Mouse (Mus musculus) embryonic facial prominence, embryonic 15.5 days (tissue): ENCODE data around the gene Kif16b. TPM values are rescaled to one million over a fixed set of nuclear protein-coding genes. Genes with fewer than 3 reads are reported as not detected.

Experiments
- ATAC-seq: fragments of 200-750 bp; cut with Nextera tagmentation; 2 replicates; pipeline ENCODE4 v1.8.0; 2017; ENCODE audit warnings: low read depth, moderate TSS enrichment; ENCODE audit not compliant: insufficient number of reproducible peaks, low FRiP score, low TSS enrichment
- H3K27ac ChIP-seq: fragments of 300-500 bp; sonication (generic); replicated peaks from 2 replicates; pipeline ENCODE4 v1.5.1; 2015; ENCODE audit warnings: mild to moderate bottlenecking, inconsistent platforms
- H3K27me3 ChIP-seq: fragments of 300-500 bp; sonication (generic); 2 replicates; pipeline ENCODE4 v1.6.1; 2015; ENCODE audit warnings: inconsistent platforms
- H3K36me3 ChIP-seq: fragments of 300-500 bp; sonication (generic); 2 replicates; pipeline ENCODE4 v1.6.1; 2015; ENCODE audit warnings: mild to moderate bottlenecking, inconsistent platforms
- H3K4me1 ChIP-seq: fragments of 300-500 bp; sonication (generic); 2 replicates; pipeline ENCODE4 v1.6.1; 2015; ENCODE audit warnings: inconsistent platforms
- H3K4me2 ChIP-seq: fragments of 300-500 bp; sonication (generic); replicated peaks from 2 replicates; pipeline ENCODE4 v1.6.1; 2015; ENCODE audit warnings: mild to moderate bottlenecking, inconsistent platforms
- H3K4me3 ChIP-seq: fragments of 300-500 bp; sonication (generic); replicated peaks from 2 replicates; pipeline ENCODE4 v1.5.1; 2015; ENCODE audit warnings: mild to moderate bottlenecking, inconsistent platforms
- H3K9ac ChIP-seq: fragments of 300-500 bp; sonication (generic); 2 replicates; pipeline ENCODE4 v1.6.1; 2015; ENCODE audit warnings: inconsistent platforms
- H3K9me3 ChIP-seq: fragments of 300-500 bp; sonication (generic); replicated peaks from 2 replicates; pipeline ENCODE4 v1.6.1; 2016; ENCODE audit warnings: inconsistent platforms
- WGBS: fragments of 180-500 bp; shearing (Covaris S2); methylation state at CpG from one replicate; pipeline ENCODE4 v1.1.7; 2015; 5-methylcytosine and 5-hydroxymethylcytosine counted together
- polyA plus RNA-seq: library from polyadenylated mRNA; unstranded; fragments of >200 nt; fragmentation: Nextera tagmentation; extraction: Ambion mirVana; gene quantifications from 2 replicates; pipeline ENCODE4 v1.2.1, GENCODE M21; 2015

Gene Kif16b
- polyA plus RNA-seq, 1 experiment from 2014 or later, result 10.9 TPM

DNA sequence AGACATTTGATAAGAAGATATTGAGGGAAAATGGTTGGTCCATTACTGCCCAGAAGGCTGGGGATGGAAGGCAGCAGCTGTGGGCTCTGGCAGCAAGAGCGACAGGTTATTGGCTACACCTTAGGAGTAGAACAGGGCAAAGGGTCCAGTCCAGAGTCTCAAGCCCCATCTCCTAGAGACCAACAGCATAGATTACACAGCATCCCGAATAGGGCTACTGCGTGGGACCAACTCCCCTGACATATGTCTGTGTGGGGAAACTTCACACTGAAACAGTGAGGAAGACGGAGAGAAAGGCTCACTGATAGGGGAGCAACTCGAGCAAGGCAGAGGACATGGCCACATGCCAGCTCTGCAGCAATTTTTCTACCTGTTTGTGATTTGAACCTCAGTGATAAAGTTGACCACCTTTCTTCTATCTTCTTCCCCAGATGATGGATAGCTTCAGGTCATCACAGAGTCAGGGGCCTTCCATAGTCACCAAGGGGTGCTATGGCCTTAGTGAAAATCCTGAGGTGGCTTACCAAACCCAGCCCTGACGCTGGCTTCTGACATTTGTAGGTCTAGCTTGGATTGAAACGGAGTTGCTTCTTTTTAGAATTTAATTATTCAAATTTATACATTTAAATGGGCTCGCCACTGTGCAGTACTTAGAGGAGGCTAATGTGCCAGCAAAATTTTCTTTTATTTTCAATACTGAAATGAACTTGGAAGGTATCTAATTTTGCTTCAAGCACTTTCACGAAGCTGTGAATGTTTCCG is 170.1 kb downstream of the Kif16b start:
- 59% methylated on average over 10 of the region's 10 CpGs for WGBS
- Histone ChIP-seq H3K4me1 (peaks cover 19% of the 10 kb centered on the region), H3K4me3 (no peak overlapping the region), H3K27ac (peak overlapping the region; percentile 23; the same call in 1 of the 2 replicates), H3K36me3 (no peaks in the 10 kb centered on the region), H3K9ac (no peak overlapping the region), H3K27me3 (no peaks in the 10 kb centered on the region), H3K9me3 (no peaks in the 10 kb centered on the region), H3K4me2 (no peak overlapping the region)
- ATAC-seq, result no peak

DNA sequence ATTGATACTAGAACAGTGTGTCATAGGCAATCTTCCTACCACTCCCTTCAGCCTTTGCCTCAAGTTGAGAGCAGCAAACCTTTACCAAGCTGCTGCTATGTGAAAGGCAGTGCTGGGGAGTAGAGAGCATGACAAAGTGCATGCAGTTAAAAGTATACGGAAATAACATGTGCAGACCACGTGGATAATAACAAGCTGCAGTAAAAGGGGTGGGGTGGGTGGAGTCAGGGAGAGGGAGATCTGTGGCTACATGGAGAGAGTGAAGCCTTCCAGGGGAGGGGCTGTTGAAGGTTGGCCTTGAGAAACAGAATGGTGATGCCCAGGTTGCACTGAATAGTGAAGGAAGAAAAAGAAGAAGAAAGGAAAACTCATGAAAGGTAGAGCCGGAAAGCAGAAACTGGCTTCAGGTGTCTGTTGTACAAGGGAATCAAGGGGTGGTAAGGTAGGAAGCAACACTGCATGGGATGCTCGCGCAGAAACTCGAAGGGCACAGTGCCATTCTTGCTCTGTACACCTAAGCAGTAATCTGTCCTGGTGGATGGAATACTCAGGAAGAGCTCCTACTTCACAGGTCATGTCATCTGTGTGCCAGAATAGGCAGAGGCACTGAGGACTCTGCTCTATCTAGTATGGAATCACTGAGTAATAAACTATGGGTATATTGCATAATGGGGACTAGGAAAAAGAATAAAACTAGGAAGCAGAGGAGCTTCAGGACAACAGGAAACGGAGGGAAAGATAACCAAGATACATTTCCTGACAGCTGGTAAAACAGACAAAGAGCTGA is 176.9 kb downstream of the Kif16b start:
- H3K27me3 ChIP-seq, result no peaks in the 10 kb centered on the region
- no peaks in the 10 kb centered on the region for H3K36me3 ChIP-seq
- no peak overlapping the region for H3K4me2 ChIP-seq
- no peak overlapping the region for H3K4me3 ChIP-seq
- no peak overlapping the region for H3K9ac ChIP-seq
- 74% methylated on average over 7 of the region's 7 CpGs for WGBS
- H3K4me1 ChIP-seq, result 0 out of 2 replicates have a peak, but pooled peaks cover 4% of the 10 kb centered on the region
- ATAC-seq, result no peak
- H3K27ac ChIP-seq, result no peak overlapping the region
- H3K9me3 ChIP-seq, result no peaks in the 10 kb centered on the region

DNA sequence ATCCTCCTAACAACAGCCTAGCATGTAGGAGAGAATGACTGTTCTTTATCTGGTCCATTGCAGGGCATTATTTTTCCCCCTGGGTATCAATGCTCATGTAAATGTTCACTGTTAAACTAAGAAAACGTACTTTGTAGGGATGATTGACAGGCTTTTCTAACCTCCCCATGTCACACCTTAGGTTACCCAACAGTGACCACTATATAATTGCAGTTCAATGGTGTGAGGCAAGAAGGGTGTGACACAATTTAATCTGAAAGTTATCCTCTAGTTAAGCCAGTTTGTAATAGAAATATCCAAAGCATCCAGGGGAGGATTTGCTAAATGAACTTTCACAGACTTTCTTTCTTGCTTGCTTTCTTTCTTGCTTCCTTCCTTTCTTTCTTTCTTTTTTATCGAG is 181.2 kb downstream of the Kif16b start:
- no peak overlapping the region for H3K4me2 ChIP-seq
- no peaks in the 10 kb centered on the region for H3K9me3 ChIP-seq
- no peak overlapping the region for H3K4me3 ChIP-seq
- H3K27ac ChIP-seq, result no peak overlapping the region
- H3K27me3 ChIP-seq, result no peaks in the 10 kb centered on the region
- no peaks in the 10 kb centered on the region for H3K36me3 ChIP-seq
- H3K4me1 ChIP-seq, result 0 out of 2 replicates have a peak, but pooled peaks cover 4% of the 10 kb centered on the region
- ATAC-seq, result no peak
- H3K9ac ChIP-seq, result no peak overlapping the region
- WGBS, result 78% methylated on average over 2 of the region's 2 CpGs

DNA sequence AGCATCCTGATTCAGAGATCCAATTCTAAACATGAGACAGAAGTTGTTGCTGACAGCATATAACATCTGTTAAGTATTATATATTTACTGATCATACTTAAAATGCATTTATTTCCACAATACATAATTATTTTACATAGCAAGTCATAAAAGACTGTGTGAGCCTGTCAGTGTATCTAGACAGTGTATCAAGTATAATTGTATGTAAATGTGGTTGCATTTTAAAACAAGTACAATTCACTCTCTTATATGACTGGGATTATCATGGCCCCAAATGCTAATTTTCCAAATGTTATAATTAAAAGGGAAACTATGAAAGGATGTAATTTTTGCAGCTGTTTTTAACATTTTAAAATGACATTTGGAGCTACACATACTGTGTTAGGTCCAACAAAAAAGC is 182.3 kb downstream of the Kif16b start:
- no peaks in the 10 kb centered on the region for H3K9me3 ChIP-seq

DNA sequence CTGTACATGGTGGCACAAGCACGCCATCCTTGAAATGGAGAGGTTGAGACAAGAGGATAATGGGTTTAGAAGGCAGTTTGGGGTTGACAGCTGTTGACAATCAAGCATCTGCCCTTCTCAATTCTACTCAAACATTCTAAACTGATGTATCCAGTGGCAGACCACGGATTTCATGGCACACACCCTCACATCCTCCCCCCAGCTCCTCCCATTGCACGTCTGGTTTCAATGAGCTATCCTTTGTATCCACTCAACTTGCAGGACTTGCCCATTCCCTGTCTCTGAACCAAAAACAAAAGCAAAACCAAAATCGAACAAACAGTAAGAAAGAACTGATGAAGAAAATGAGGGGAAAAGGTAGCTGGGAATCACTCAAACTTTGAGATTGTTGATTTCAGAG is 183.7 kb downstream of the Kif16b start:
- H3K4me1 ChIP-seq, result no peaks in the 10 kb centered on the region
- no peak overlapping the region for H3K27ac ChIP-seq
- 31% methylated on average over 4 of the region's 4 CpGs for WGBS
- no peaks in the 10 kb centered on the region for H3K27me3 ChIP-seq
- H3K4me2 ChIP-seq, result no peak overlapping the region
- no peak overlapping the region for H3K9ac ChIP-seq
- H3K36me3 ChIP-seq, result no peaks in the 10 kb centered on the region; the same call in 1 of the 2 replicates
- ATAC-seq, result no peak
- no peaks in the 10 kb centered on the region for H3K9me3 ChIP-seq
- no peak overlapping the region for H3K4me3 ChIP-seq

More for the DNA sequence above, 182.3 kb downstream of the Kif16b start:
- no peak overlapping the region for H3K4me2 ChIP-seq
- no peaks in the 10 kb centered on the region for H3K27me3 ChIP-seq
- H3K4me1 ChIP-seq, result 0 out of 2 replicates have a peak, but pooled peaks cover 2% of the 10 kb centered on the region
- ATAC-seq, result no peak
- H3K9ac ChIP-seq, result no peak overlapping the region
- H3K4me3 ChIP-seq, result no peak overlapping the region
- no peaks in the 10 kb centered on the region for H3K36me3 ChIP-seq
- H3K27ac ChIP-seq, result no peak overlapping the region

DNA sequence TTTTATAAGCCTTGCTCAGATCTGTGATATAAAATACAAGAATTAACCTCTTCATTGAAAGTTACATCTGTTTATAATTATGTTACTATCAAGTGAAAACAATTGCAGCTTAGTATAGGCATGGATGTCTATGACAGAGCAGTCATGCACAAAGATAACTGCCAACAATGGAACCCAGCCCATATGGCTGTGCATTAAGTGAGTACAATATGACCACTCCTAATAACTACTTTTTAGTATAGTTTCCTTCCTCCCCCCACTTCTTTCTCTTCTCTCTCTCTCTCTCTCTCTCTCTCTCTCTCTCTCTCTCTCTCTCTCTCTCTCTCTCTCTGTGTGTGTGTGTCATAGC is 185.4 kb downstream of the Kif16b start:
- no peak for ATAC-seq
- H3K9ac ChIP-seq, result no peak overlapping the region
- H3K27ac ChIP-seq, result no peak overlapping the region
- H3K4me2 ChIP-seq, result no peak overlapping the region
- peaks cover 7% of the 10 kb centered on the region for H3K36me3 ChIP-seq
- H3K9me3 ChIP-seq, result no peaks in the 10 kb centered on the region
- H3K27me3 ChIP-seq, result no peaks in the 10 kb centered on the region
- no peaks in the 10 kb centered on the region for H3K4me1 ChIP-seq
- H3K4me3 ChIP-seq, result no peak overlapping the region

DNA sequence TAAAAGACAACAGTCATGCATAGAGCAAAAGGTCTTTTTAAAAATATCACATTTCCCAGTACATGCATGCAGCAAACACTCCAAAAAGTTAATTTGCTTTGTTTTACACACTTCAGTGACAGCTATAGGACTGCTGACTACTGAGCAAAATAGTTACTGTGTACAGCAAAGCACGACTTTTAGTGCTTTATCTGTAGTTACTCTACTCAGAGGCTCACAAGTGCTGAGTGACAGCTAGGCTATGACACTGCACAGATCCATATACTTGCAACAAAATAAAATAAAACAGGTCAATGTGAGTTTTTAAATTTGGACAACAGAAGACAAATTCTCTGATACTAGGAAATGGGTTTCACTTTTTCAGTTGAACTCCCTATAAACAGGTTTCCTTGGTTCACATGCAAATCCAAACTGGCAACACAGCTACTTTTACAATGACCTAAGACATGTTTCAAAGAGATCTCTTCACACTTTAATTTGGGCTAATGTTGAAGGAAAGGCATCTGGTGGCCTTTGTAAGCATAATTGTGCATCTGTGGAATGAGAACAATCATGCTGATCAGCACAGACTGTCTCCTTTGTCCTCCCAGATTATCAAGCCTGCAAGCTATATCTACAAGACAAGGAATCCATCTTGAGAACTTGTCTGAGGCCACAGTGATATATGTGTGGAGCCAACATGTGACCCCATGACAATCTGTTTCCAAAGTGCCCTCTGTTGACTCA is 186.0 kb downstream of the Kif16b start:
- WGBS, result 65% methylated on average over 1 of the region's 1 CpGs
- Histone ChIP-seq H3K9ac (no peak overlapping the region), H3K27ac (no peak overlapping the region)

DNA sequence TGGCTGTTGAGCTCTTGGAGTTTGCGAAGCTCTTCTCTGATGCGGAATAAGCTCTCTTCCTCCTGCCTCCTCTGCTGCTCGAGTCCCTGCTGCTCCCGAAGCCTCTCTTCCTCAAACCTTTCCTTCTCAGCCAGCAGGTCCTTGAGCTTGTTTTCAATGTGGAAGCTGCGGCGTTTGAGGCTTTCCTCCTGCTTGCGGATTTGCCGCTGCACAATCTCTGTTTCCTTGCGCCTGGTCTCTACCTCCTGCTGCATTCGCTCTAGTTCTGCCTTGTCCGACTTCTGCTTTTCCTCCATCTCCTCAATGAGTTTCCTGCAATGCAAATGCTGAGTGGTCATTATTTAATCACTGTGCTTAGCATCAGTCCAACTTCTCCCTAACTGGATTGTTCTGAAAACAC is 188.6 kb downstream of the Kif16b start:
- Histone ChIP-seq H3K9ac (no peak overlapping the region), H3K27me3 (no peaks in the 10 kb centered on the region), H3K9me3 (no peaks in the 10 kb centered on the region), H3K27ac (no peak overlapping the region), H3K36me3 (peaks cover 7% of the 10 kb centered on the region), H3K4me1 (no peaks in the 10 kb centered on the region), H3K4me2 (no peak overlapping the region), H3K4me3 (no peak overlapping the region)
- ATAC-seq, result no peak
- WGBS, result 87% methylated on average over 11 of the region's 11 CpGs

More for the DNA sequence above, 186.0 kb downstream of the Kif16b start:
- ATAC-seq, result no peak
- Histone ChIP-seq H3K9me3 (no peaks in the 10 kb centered on the region), H3K4me2 (no peak overlapping the region), H3K4me1 (no peaks in the 10 kb centered on the region), H3K36me3 (peaks cover 7% of the 10 kb centered on the region), H3K27me3 (no peaks in the 10 kb centered on the region), H3K4me3 (no peak overlapping the region)

DNA sequence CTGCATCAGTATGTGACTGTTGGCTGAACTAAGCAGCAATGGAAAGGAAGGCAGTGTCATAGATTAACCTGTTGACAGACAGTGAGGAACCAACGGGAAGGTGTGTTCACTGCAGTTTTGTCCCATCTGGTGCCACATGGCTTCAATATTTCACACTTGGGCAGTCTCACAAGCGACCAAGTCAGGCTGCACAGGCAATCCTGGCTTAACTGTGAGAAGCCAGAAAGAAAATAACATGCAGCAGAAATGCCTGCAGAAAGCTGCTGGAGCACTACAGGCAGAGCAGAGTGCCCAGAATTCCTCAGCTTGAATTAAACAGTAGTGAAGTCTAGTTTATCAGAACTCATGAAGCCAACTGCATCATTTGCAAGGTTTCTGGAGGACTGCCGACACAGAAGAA is 192.0 kb downstream of the Kif16b start:
- no peak overlapping the region for H3K4me3 ChIP-seq
- H3K4me2 ChIP-seq, result no peak overlapping the region
- ATAC-seq, result no peak
- 72% methylated on average over 3 of the region's 3 CpGs for WGBS
- no peaks in the 10 kb centered on the region for H3K9me3 ChIP-seq
- no peak overlapping the region for H3K27ac ChIP-seq
- H3K36me3 ChIP-seq, result peaks cover 10% of the 10 kb centered on the region
- H3K9ac ChIP-seq, result no peak overlapping the region
- no peaks in the 10 kb centered on the region for H3K27me3 ChIP-seq
- H3K4me1 ChIP-seq, result no peaks in the 10 kb centered on the region

DNA sequence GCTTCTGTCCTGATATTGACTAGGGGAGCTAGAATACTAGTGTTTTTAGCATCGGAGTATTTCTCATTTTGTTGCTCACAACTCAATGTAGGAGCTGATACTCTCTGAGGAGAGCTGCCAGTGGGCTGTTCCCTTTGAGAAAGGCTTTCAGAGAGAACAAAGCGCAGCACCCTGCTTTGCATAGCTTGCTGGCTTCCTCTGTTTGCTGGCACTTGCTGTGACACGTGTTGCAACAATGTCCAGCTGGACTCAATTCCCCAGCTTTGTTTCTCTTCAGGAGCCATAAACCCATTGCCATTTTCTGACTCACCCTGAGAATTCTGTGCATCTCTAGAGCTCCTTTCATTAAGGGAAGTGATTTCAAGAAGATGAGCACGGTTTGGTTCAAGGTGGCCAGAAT is 200.6 kb downstream of the Kif16b start:
- WGBS, result 71% methylated on average over 4 of the region's 4 CpGs
- ATAC-seq, result no peak

DNA sequence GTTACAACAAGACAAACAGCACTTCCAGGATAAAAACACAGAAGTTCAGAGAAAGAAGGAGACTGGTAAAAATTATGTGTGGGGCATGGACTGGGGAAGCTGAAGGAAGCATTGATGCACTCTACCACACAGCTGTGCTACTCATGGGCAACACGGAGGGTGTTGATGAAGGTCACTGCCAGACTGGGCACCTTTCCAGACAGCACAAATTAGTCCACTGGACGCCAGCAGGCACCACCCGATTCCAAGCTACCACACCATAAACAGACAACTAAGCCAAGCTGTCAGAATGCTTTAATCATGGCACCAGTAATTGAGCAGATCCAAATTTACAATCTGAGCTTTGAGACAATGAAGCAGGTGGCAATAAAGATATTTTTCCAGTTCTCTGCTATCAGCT is 202.7 kb downstream of the Kif16b start:
- Histone ChIP-seq H3K4me3 (no peak overlapping the region), H3K9me3 (no peaks in the 10 kb centered on the region), H3K27ac (no peak overlapping the region), H3K27me3 (no peaks in the 10 kb centered on the region), H3K4me1 (no peaks in the 10 kb centered on the region), H3K9ac (no peak overlapping the region), H3K4me2 (no peak overlapping the region), H3K36me3 (no peaks in the 10 kb centered on the region)
- 60% methylated on average over 3 of the region's 3 CpGs for WGBS
- no peak for ATAC-seq

More for the DNA sequence above, 200.6 kb downstream of the Kif16b start:
- no peak overlapping the region for H3K27ac ChIP-seq
- H3K27me3 ChIP-seq, result no peaks in the 10 kb centered on the region
- H3K4me2 ChIP-seq, result no peak overlapping the region
- no peak overlapping the region for H3K4me3 ChIP-seq
- H3K4me1 ChIP-seq, result no peaks in the 10 kb centered on the region
- no peaks in the 10 kb centered on the region for H3K9me3 ChIP-seq
- no peak overlapping the region for H3K9ac ChIP-seq
- no peaks in the 10 kb centered on the region for H3K36me3 ChIP-seq
